Mouse (Mus musculus) heart, adult 2 months (tissue): ENCODE measurements around the gene Rec8.

Experiments used
- CTCF ChIP-seq: fragments of 200-600 bp; IDR thresholded peaks from 2 replicates; pipeline ENCODE4 v1.8.1; 2022; ENCODE audit warnings: antibody characterized with exemption, mild to moderate bottlenecking, moderate library complexity
- EP300 ChIP-seq: fragments of 200-500 bp; IDR thresholded peaks from 2 replicates; pipeline ENCODE4 v1.6.1; 2011; ENCODE audit warnings: low read depth, low read length, control low read depth; ENCODE audit not compliant: insufficient read depth
- POLR2A ChIP-seq: fragments of 200-500 bp; IDR thresholded peaks from 2 replicates; pipeline ENCODE4 v1.6.1; 2011; ENCODE audit warnings: mild to moderate bottlenecking, low read depth, low read length, control low read depth; ENCODE audit not compliant: insufficient read depth

- no peak for TF ChIP-seq CTCF
- TF ChIP-seq POLR2A = no peak
- no peak for TF ChIP-seq EP300
Observed at GRCm38 (mm10) chr14:55613346-55613745, 4.5 kb upstream of the Rec8 start.
